Mouse (Mus musculus): ENCODE measurements around the gene Gss. TPM values are rescaled to one million over a fixed set of nuclear protein-coding genes. Genes with fewer than 3 reads are reported as not detected.

The Gss gene
- polyA plus RNA-seq, 1 experiment from 2014 or later, result 14.3 TPM

- Histone ChIP-seq H3K9me3 (ENCODE audit: control insufficient read depth, low read length) (no peaks in the 10 kb centered on the region), H3K36me3 (replicated peaks; ENCODE audit: control insufficient read depth, insufficient read depth) (no peaks in the 10 kb centered on the region; the same call in 1 of the 2 replicates), H3K4me3 (replicated peaks; ENCODE audit: low read length) (no peak overlapping the region), H3K27ac (no peak overlapping the region), H3K4me2 (replicated peaks) (no peak overlapping the region), H3K9ac (no peak overlapping the region), H3K27me3 (ENCODE audit: control insufficient read depth, insufficient read depth, low read length) (no peaks in the 10 kb centered on the region), H3K4me1 (replicated peaks; ENCODE audit: control insufficient read depth, insufficient read depth, low read length) (no peaks in the 10 kb centered on the region)
- DNase-seq (ENCODE audit: low spot score), result no peak
- ATAC-seq (ENCODE audit: low FRiP score), result no peak
- WGBS, result 96% methylated on average over 9 of the region's 9 CpGs
These were observed 19.6 kb downstream of the Gss start for GRCm38 (mm10) chr2:155573001-155573400.

DNA sequence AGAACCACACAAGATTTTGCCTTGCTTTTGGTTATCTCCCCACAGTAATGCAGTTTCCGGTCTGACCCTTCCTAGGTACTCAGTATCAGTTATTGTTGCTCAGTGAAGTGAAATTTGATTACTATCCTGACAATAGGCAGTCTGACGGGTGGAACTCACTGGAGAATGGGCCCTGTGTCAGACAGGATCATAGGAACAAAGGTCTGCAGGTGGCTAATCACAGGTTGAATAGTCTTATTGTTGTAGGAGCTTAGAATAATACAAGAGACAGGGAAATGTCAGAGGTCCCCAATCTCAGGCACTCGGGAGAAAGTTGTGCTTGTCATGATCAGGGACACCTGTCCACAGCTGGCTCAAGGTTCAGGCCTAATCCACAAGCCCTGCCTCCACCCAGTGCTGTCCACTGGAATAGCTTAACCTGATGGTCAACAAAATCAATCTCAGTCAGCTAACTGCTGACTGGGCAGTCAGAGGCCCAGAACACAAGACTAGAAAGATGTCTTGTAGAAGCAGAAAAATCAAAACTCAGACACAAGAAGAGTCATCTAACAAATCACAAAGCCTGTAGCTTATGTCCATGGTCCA, 23.3 kb downstream of the Gss start:
- Histone ChIP-seq H3K27ac (no peak overlapping the region), H3K9me3 (ENCODE audit: control insufficient read depth, low read length) (no peaks in the 10 kb centered on the region), H3K9ac (no peak overlapping the region), H3K4me3 (replicated peaks; ENCODE audit: low read length) (no peak overlapping the region), H3K4me2 (replicated peaks) (no peak overlapping the region), H3K36me3 (replicated peaks; ENCODE audit: control insufficient read depth, insufficient read depth) (peaks cover 13% of the 10 kb centered on the region), H3K27me3 (ENCODE audit: control insufficient read depth, insufficient read depth, low read length) (no peaks in the 10 kb centered on the region), H3K4me1 (replicated peaks; ENCODE audit: control insufficient read depth, insufficient read depth, low read length) (no peaks in the 10 kb centered on the region)
- DNase-seq (ENCODE audit: low spot score), result no peak
- ATAC-seq (ENCODE audit: low FRiP score), result no peak
- 18% methylated on average over 3 of the region's 3 CpGs for WGBS

GRCm38 (mm10) chr2:155567751-155568150, 24.9 kb downstream of the Gss start:
- Histone ChIP-seq H3K9ac (no peak overlapping the region), H3K4me1 (replicated peaks; ENCODE audit: control insufficient read depth, insufficient read depth, low read length) (no peaks in the 10 kb centered on the region), H3K27ac (no peak overlapping the region), H3K4me2 (replicated peaks) (no peak overlapping the region), H3K9me3 (ENCODE audit: control insufficient read depth, low read length) (no peaks in the 10 kb centered on the region), H3K4me3 (replicated peaks; ENCODE audit: low read length) (no peak overlapping the region), H3K27me3 (ENCODE audit: control insufficient read depth, insufficient read depth, low read length) (no peaks in the 10 kb centered on the region), H3K36me3 (replicated peaks; ENCODE audit: control insufficient read depth, insufficient read depth) (peaks cover 23% of the 10 kb centered on the region)
- no peak for DNase-seq (ENCODE audit: low spot score)
- 94% methylated on average over 5 of the region's 5 CpGs for whole genome bisulfite sequencing
- no peak for ATAC-seq (ENCODE audit: low FRiP score)

DNA sequence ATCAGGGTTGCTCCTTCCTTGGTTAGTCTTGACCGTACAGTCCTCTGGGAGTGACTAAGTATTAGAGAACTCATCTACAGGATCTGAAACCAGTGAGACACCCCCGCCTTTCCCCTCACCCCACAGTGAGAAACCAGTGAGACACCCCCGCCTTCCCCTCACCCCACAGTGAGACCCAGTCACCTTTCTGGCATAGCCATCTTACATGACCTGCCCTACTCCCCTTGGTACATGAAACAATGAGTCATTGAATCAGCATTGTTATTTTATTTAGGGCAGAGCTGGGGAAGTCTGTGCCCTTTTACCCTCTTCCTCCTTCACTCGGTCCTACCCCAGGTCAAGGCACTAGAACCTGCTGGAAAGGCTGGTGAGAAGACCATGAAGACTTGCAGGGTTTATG, 29.7 kb downstream of the Gss start:
- Histone ChIP-seq H3K27me3 (ENCODE audit: control insufficient read depth, insufficient read depth, low read length) (no peaks in the 10 kb centered on the region), H3K4me2 (replicated peaks) (no peak overlapping the region), H3K4me1 (replicated peaks; ENCODE audit: control insufficient read depth, insufficient read depth, low read length) (no peaks in the 10 kb centered on the region), H3K9me3 (ENCODE audit: control insufficient read depth, low read length) (no peaks in the 10 kb centered on the region), H3K9ac (no peak overlapping the region), H3K27ac (no peak overlapping the region), H3K36me3 (replicated peaks; ENCODE audit: control insufficient read depth, insufficient read depth) (peaks cover 44% of the 10 kb centered on the region), H3K4me3 (replicated peaks; ENCODE audit: low read length) (no peak overlapping the region)
- DNase-seq (ENCODE audit: low spot score) (no peak), ATAC-seq (ENCODE audit: low FRiP score) (no peak)
- WGBS, result 84% methylated on average over 4 of the region's 4 CpGs

DNA sequence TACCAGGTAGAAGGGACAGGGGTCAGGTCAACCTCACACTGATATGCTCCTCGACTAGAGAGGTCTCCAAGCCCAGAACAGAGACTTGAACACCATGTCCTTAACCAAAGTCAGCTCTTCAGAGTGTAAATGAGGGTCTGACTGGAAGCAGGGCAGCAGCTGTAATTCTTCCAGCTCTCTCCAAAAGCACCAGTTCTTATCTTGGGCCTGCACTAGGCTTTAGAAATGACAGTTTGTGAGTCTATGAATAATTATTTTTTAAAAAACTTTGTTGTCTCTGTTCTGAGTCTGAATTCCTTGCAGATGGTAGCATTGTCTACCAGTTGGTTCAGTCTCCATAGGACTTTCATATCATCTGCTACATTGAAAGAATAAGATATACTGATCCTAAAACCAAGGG, 30.4 kb downstream of the Gss start:
- H3K36me3 ChIP-seq (replicated peaks; ENCODE audit: control insufficient read depth, insufficient read depth), result peaks cover 44% of the 10 kb centered on the region
- H3K9me3 ChIP-seq (ENCODE audit: control insufficient read depth, low read length), result no peaks in the 10 kb centered on the region
- WGBS, result 61% methylated on average over 1 of the region's 1 CpGs
- no peaks in the 10 kb centered on the region for H3K4me1 ChIP-seq (replicated peaks; ENCODE audit: control insufficient read depth, insufficient read depth, low read length)
- H3K27me3 ChIP-seq (ENCODE audit: control insufficient read depth, insufficient read depth, low read length), result no peaks in the 10 kb centered on the region
- DNase-seq (ENCODE audit: low spot score), result no peak
- no peak for ATAC-seq (ENCODE audit: low FRiP score)
- H3K9ac ChIP-seq, result no peak overlapping the region
- no peak overlapping the region for H3K4me2 ChIP-seq (replicated peaks)
- no peak overlapping the region for H3K27ac ChIP-seq
- no peak overlapping the region for H3K4me3 ChIP-seq (replicated peaks; ENCODE audit: low read length)

DNA sequence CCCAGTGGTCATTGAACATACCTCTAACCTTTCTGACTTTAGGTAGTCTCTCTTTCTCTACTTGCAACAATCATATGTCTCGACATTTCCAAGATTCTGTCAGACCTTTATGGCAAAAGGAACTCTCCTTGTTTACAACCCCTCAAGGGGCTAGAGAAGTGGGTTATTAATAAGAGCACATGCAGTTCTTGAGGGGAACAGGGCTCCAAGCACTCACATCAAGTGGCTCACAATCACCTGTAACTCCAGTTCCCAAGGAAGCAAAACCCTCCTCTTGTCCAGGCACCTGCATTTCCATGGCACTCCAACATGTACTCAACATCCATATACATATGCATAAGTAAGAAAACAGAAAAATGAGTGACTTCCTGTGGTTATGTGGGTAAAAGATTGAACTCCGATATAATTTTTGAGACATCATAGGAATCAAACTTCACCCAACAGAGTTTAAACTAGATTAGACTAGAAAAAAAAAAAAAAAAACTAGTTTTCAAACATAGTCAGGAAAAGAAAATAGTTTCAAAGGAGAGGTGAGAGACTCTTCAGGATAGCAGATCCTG, 38.1 kb downstream of the Gss start:
- H3K9me3 ChIP-seq (ENCODE audit: control insufficient read depth, low read length), result no peaks in the 10 kb centered on the region
- ATAC-seq (ENCODE audit: low FRiP score) (no peak), DNase-seq (ENCODE audit: low spot score) (no peak)
- peaks cover 12% of the 10 kb centered on the region for H3K36me3 ChIP-seq (replicated peaks; ENCODE audit: control insufficient read depth, insufficient read depth)
- no peak overlapping the region for H3K9ac ChIP-seq
- no peak overlapping the region for H3K4me2 ChIP-seq (replicated peaks)
- no peaks in the 10 kb centered on the region for H3K27me3 ChIP-seq (ENCODE audit: control insufficient read depth, insufficient read depth, low read length)
- no peak overlapping the region for H3K27ac ChIP-seq
- H3K4me3 ChIP-seq (replicated peaks; ENCODE audit: low read length), result no peak overlapping the region
- 91% methylated on average over 2 of the region's 2 CpGs for WGBS
- no peaks in the 10 kb centered on the region for H3K4me1 ChIP-seq (replicated peaks; ENCODE audit: control insufficient read depth, insufficient read depth, low read length)

GRCm38 (mm10) chr2:155552949-155553354, 39.7 kb downstream of the Gss start:
- Histone ChIP-seq H3K27ac (no peak overlapping the region), H3K4me2 (replicated peaks) (no peak overlapping the region), H3K4me1 (replicated peaks; ENCODE audit: control insufficient read depth, insufficient read depth, low read length) (no peaks in the 10 kb centered on the region), H3K27me3 (ENCODE audit: control insufficient read depth, insufficient read depth, low read length) (no peaks in the 10 kb centered on the region), H3K9me3 (ENCODE audit: control insufficient read depth, low read length) (no peaks in the 10 kb centered on the region), H3K9ac (no peak overlapping the region), H3K4me3 (replicated peaks; ENCODE audit: low read length) (no peak overlapping the region), H3K36me3 (replicated peaks; ENCODE audit: control insufficient read depth, insufficient read depth) (no peaks in the 10 kb centered on the region; the same call in 1 of the 2 replicates)
- DNase-seq (ENCODE audit: low spot score) (no peak), ATAC-seq (ENCODE audit: low FRiP score) (no peak)

DNA sequence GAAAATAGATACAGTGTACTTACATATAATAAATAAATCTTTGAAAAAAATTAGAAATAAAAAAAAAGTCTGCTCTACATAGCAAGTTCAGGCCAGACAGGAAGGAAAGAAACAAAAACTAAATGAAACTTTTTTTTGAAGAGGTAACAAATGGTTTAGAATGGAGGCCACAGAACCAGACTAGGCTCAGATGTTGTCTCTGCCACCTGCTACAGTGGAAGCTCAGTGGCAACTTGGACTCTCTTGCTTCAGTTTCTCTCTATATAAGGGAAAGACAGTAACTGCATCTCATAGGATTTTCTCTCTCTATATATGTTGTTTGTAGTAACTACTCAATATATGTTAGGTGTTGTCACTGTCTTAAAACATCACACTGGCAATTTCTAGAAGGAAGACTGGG, 40.3 kb downstream of the Gss start:
- Histone ChIP-seq H3K27me3 (ENCODE audit: control insufficient read depth, insufficient read depth, low read length) (no peaks in the 10 kb centered on the region), H3K4me2 (replicated peaks) (no peak overlapping the region), H3K27ac (no peak overlapping the region), H3K36me3 (replicated peaks; ENCODE audit: control insufficient read depth, insufficient read depth) (no peaks in the 10 kb centered on the region; the same call in 1 of the 2 replicates), H3K4me1 (replicated peaks; ENCODE audit: control insufficient read depth, insufficient read depth, low read length) (no peaks in the 10 kb centered on the region), H3K4me3 (replicated peaks; ENCODE audit: low read length) (no peak overlapping the region), H3K9ac (no peak overlapping the region), H3K9me3 (ENCODE audit: control insufficient read depth, low read length) (no peaks in the 10 kb centered on the region)
- ATAC-seq (ENCODE audit: low FRiP score), result no peak
- no peak for DNase-seq (ENCODE audit: low spot score)

DNA sequence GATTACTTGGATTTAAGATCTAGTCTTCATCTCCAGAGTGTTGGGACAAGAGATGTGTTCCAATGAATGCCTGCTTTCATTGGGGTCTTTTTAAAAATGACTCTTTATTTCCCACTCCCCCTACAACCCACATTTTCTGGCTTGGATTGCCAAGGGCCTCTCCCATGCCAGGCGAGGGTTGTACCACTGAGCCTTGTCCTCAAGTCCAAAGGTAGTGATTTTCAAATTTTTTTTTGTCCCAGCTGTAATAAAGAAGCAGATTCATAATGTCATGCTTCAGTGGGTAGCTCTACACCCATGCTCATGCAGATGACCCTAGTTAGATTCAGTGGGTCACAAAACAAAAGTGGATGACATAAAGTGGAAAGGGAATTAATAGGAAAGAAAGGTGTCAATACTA, 45.7 kb downstream of the Gss start:
- H3K4me2 ChIP-seq (replicated peaks), result no peak overlapping the region
- WGBS, result 76% methylated on average over 1 of the region's 1 CpGs
- no peaks in the 10 kb centered on the region for H3K9me3 ChIP-seq (ENCODE audit: control insufficient read depth, low read length)
- no peak overlapping the region for H3K4me3 ChIP-seq (replicated peaks; ENCODE audit: low read length)
- H3K27ac ChIP-seq, result no peak overlapping the region
- H3K4me1 ChIP-seq (replicated peaks; ENCODE audit: control insufficient read depth, insufficient read depth, low read length), result no peaks in the 10 kb centered on the region
- H3K36me3 ChIP-seq (replicated peaks; ENCODE audit: control insufficient read depth, insufficient read depth), result no peaks in the 10 kb centered on the region; the same call in 1 of the 2 replicates
- no peak for DNase-seq (ENCODE audit: low spot score)
- H3K27me3 ChIP-seq (ENCODE audit: control insufficient read depth, insufficient read depth, low read length), result no peaks in the 10 kb centered on the region
- H3K9ac ChIP-seq, result no peak overlapping the region
- no peak for ATAC-seq (ENCODE audit: low FRiP score)

Data from hindbrain, embryonic 14.5 days (tissue).